Mouse (Mus musculus): ENCODE measurements around the gene Slc12a4.

Gene Slc12a4

DNA sequence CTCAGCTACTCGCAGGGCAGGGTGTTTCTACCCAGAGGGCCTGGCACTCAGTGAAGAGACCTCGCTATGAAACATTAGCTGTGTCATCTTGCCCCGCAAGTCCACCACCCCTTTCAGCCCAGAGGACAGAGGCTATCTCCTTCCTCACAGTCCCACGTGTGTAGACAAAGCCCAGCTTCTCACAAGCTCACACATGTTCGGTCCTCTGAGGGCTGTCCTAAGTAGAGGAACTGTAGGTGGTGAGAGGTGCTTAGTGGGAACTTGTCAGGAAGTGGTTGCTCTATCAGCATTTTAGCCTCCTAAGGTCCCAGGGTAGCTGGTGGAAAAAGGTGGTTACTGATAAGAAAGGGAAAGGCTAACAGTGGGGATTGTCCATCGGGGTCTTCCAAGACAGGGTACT is 30.8 kb downstream of the Slc12a4 start:
- DNase-seq (ENCODE audit: extremely low read depth, low read depth) = peak; percentile 89

GRCm38 (mm10) chr8:105933762-105934161 is 32.1 kb downstream of the Slc12a4 start, which contains the start of gene Ctrl:
Gene Ctrl, minus strand, starts transcription at chr8:105933862.
- no peak for DNase-seq (ENCODE audit: extremely low read depth, low read depth)

DNA sequence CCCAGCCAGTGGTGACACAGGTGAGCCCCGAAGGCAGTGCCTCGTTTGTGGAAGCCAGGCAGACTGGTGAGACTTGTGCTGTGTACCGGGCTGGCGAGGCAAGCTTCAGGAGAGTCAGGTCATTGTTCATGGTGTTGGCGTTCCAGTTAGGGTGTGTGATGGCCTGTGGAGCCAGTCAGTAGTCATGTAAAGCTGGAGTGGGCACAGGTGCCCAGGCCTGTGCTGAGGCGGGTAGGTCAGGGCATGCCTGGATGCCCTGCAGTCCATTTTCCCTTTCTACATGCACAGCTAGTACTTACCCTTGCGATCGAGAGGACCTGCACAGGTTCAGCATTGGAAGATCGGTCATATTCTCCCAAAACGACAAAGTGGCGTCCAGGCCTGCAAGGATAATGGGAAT is 33.4 kb downstream of the Slc12a4 start:
- DNase-seq (ENCODE audit: extremely low read depth, low read depth) = no peak

- no peak for DNase-seq (ENCODE audit: extremely low read depth, low read depth)
These were observed 34.6 kb downstream of the Slc12a4 start for GRCm38 (mm10) chr8:105931271-105931670.

DNA sequence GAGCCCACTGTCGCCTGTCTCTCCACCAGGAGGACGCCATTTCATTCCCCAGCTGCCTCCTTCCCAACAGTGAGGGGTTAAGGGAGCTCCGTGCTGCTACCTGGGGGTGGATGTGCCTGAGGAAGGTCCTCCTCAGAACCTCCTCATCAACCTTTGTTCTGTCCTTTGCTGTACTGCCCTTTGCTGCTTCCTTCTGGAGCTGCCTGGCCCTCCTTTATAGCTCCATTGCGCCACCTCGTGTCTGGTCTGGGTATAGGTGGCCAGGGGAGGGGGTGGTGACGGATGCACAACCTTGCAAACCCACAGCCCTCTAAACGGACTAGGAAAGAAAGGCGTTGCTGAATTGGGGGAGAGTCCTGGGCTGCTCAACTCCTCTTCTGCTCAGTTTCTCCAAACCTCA is 35.3 kb downstream of the Slc12a4 start:
- peak; percentile 26 for DNase-seq (ENCODE audit: extremely low read depth, low read depth)

DNA sequence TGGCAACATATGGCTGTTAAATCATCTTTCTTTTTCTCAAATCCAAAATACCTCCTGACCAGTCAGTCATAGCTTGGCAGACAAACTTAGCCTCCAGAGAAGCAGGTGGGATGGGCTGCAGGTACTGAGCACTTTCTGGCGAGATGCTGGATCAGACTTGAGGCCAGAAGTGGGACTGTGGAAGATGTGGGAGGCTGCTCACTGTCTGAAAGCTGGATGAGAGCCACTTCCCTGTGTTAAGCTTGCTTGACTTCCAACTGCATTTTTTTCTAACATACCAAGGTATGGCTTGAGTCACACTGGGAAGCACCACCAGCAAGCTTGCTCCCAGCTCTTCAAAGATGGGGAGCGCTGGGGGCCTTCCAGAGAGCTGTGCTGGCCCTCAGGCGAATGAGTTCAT is 40.8 kb downstream of the Slc12a4 start:
- no peak for DNase-seq (ENCODE audit: extremely low read depth, low read depth)

- DNase-seq (ENCODE audit: extremely low read depth, low read depth) = no peak
These were observed 46.5 kb downstream of the Slc12a4 start for GRCm38 (mm10) chr8:105919390-105919789.

- peak; percentile 72 for DNase-seq (ENCODE audit: extremely low read depth, low read depth)
These were observed 64.8 kb downstream of the Slc12a4 start for GRCm38 (mm10) chr8:105900941-105901616.

DNA sequence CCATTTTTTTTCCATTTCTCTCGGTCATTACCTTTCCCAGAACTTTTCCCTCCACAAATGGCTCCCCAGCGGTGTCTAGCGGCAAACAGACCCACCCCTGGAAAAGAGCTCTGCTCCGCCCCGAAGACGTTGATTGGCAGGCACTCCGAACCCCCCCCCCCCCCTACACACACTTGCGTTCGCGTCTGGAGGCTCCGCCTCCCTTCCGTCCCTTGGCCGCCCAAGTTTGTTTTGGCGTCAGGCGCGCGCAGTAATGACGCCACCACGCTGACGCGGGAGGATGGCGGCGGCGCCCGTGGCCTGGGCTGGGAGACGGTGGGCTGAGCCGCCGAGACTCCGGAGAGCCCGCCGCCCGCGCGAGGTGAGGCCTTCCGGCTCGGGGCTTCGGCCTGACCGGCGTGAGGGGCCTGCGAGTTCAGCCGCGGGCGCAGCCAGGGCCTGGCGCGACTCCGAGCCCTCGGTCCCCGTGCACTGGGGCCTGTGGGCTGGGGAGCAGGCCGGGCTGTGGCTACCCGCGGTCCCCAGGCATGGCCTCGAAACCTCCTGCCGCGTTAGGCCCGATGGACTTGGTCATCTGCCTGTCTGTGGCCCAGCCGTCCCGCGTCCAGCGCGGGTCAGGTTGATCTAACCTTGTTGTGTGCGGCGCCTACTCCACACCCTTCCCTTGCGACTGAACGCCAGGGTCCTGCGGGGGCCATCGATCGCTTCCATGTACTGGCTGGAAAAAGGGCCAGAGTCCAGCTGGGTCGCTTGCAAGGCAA is 65.5 kb downstream of the Slc12a4 start, which contains the start of gene Pskh1:
TSS of gene Pskh1 (plus strand) at position 262 of the 761 bp plus-strand sequence.
- peak; percentile 82 for DNase-seq (ENCODE audit: extremely low read depth, low read depth)

- no peak for DNase-seq (ENCODE audit: extremely low read depth, low read depth)
These were observed 68.0 kb downstream of the Slc12a4 start for GRCm38 (mm10) chr8:105897801-105898480.

All from MEL-GATA-1-ER (cell line).